Mouse (Mus musculus) thymus, postnatal 25 days (tissue): ENCODE measurements around the gene Fam25c.
"Not testable (repeated sequence)": the region's sequence is repeated elsewhere in the genome, so short reads cannot be mapped to it uniquely, and the experiment has no call there.

Experiments
- DNase-seq: peaks from one replicate; pipeline ENCODE4 v3.0.0; 2022

Fam25c gene

GRCm38 (mm10) chr14:34323576-34324085 is 31.6 kb downstream of the Fam25c start:
- no peak for DNase-seq

GRCm38 (mm10) chr14:34318113-34318512 is 37.1 kb downstream of the Fam25c start:
- DNase-seq = no peak

GRCm38 (mm10) chr14:34317431-34317830 is 37.8 kb downstream of the Fam25c start:
- DNase-seq = no peak

- no peak for DNase-seq
These were observed 38.9 kb downstream of the Fam25c start for GRCm38 (mm10) chr14:34316346-34316745.

GRCm38 (mm10) chr14:34314796-34315195 is 40.4 kb downstream of the Fam25c start:
- DNase-seq = no peak

- not testable (repeated sequence) for DNase-seq
These were observed 40.9 kb downstream of the Fam25c start for GRCm38 (mm10) chr14:34314383-34314782.

- DNase-seq = no peak
These were observed 41.6 kb downstream of the Fam25c start for GRCm38 (mm10) chr14:34313612-34314011.

- DNase-seq = no peak
These were observed 42.7 kb downstream of the Fam25c start for GRCm38 (mm10) chr14:34312339-34313048.

GRCm38 (mm10) chr14:34311691-34312090 is 43.5 kb downstream of the Fam25c start:
- DNase-seq = no peak

- DNase-seq = peak; percentile 58
These were observed 44.1 kb downstream of the Fam25c start for GRCm38 (mm10) chr14:34311021-34311631.

- DNase-seq = peak; percentile 93
These were observed 44.8 kb downstream of the Fam25c start, which contains the start of the genes Shld2 and Glud1 for GRCm38 (mm10) chr14:34310234-34310965. TSS of gene Shld2 (minus strand) at chr14:34310493. TSS of gene Glud1 (plus strand) at chr14:34310727.

GRCm38 (mm10) chr14:34309907-34310233 is 45.4 kb downstream of the Fam25c start:
- no peak for DNase-seq

- no peak for DNase-seq
These were observed 46.0 kb downstream of the Fam25c start for GRCm38 (mm10) chr14:34309266-34309665.

- DNase-seq = no peak
These were observed 52.0 kb downstream of the Fam25c start for GRCm38 (mm10) chr14:34303265-34303680.

GRCm38 (mm10) chr14:34302681-34303242 is 52.5 kb downstream of the Fam25c start:
- no peak for DNase-seq
